Mouse (Mus musculus) E14TG2a.4 (cell line): ENCODE data around the gene Ctnnbl1.

ENCODE experiments used
- CTCF ChIP-seq: conservative IDR thresholded peaks from 2 replicates; pipeline ENCODE4 v1.5.1; 2014; ENCODE audit warnings: low read length
- NANOG ChIP-seq: IDR thresholded peaks from 2 replicates; pipeline ENCODE4 v1.6.1; 2014; ENCODE audit warnings: borderline replicate concordance, low read length, mixed read lengths
- POU5F1 ChIP-seq: IDR thresholded peaks from 2 replicates; pipeline ENCODE4 v1.6.1; 2014; ENCODE audit warnings: low read length, borderline replicate concordance

- no peak for TF ChIP-seq CTCF
- no peak for TF ChIP-seq POU5F1
- no peak for TF ChIP-seq NANOG
Measured at GRCm38 (mm10) chr2:157691266-157692105, 45.7 kb upstream of the Ctnnbl1 start.
